Mouse (Mus musculus) liver, postnatal 0 days (tissue): Measurements from ENCODE around the gene Stx12. TPM values are rescaled to one million over a fixed set of nuclear protein-coding genes. Genes with fewer than 3 reads are reported as not detected.

Source experiments
- ATAC-seq: fragments of 200-750 bp; cut with Nextera tagmentation; 2 replicates; pipeline ENCODE4 v1.8.0; 2017; ENCODE audit warnings: mild to moderate bottlenecking, moderate library complexity
- DNase-seq: peaks from one replicate; pipeline ENCODE4 v3.0.0-alpha.2; 2016
- H3K27ac ChIP-seq: fragments of 300-500 bp; sonication (generic); 2 replicates; pipeline ENCODE4 v1.5.1; 2014; ENCODE audit warnings: antibody characterized with exemption, moderate library complexity, mild to moderate bottlenecking, low read depth
- H3K27me3 ChIP-seq: fragments of 300-500 bp; sonication (generic); 2 replicates; pipeline ENCODE4 v1.6.1; 2014; ENCODE audit warnings: low read length, control low read depth, mixed read lengths; ENCODE audit not compliant: insufficient read depth
- H3K36me3 ChIP-seq: fragments of 300-500 bp; sonication (generic); replicated peaks from 2 replicates; pipeline ENCODE4 v1.6.1; 2014; ENCODE audit warnings: mild to moderate bottlenecking, control low read depth, low read length, moderate library complexity, mixed read lengths; ENCODE audit not compliant: insufficient read depth
- H3K4me1 ChIP-seq: fragments of 300-500 bp; sonication (generic); 2 replicates; pipeline ENCODE4 v1.6.1; 2014; ENCODE audit warnings: antibody characterized with exemption, mild to moderate bottlenecking, control low read depth; ENCODE audit not compliant: insufficient read depth
- H3K4me2 ChIP-seq: fragments of 300-500 bp; sonication (generic); 2 replicates; pipeline ENCODE4 v1.6.1; 2014; ENCODE audit warnings: low read depth, mild to moderate bottlenecking, low read length, moderate library complexity, mixed read lengths
- H3K4me3 ChIP-seq: fragments of 300-500 bp; sonication (generic); 2 replicates; pipeline ENCODE4 v1.5.1; 2014; ENCODE audit warnings: low read depth, low read length
- H3K9ac ChIP-seq: fragments of 300-500 bp; sonication (generic); replicated peaks from 2 replicates; pipeline ENCODE4 v1.6.1; 2014; ENCODE audit warnings: mild to moderate bottlenecking, moderate library complexity
- H3K9me3 ChIP-seq: fragments of 300-500 bp; sonication (generic); 2 replicates; pipeline ENCODE4 v1.6.1; 2016; ENCODE audit warnings: mild to moderate bottlenecking, control low read depth, low read length, mixed read lengths
- CTCF ChIP-seq: sonication (generic); IDR thresholded peaks from 2 replicates; pipeline ENCODE4 v1.5.1; 2016; ENCODE audit warnings: antibody characterized with exemption, low read depth
- EP300 ChIP-seq: IDR thresholded peaks from 2 replicates; pipeline ENCODE4 v1.6.1; 2016; ENCODE audit warnings: antibody characterized with exemption, low read depth, mild to moderate bottlenecking
- WGBS: fragments of 180-500 bp; shearing (Covaris S2); extraction: QIAGEN DNeasy Blood & Tissue Kit; methylation state at CpG from one replicate; pipeline ENCODE4 v1.1.7; 2014; ENCODE audit not compliant: insufficient replicate concordance; 5-methylcytosine and 5-hydroxymethylcytosine counted together
- polyA plus RNA-seq: library from polyadenylated mRNA; unstranded; fragments of >200 nt; fragmentation: Nextera tagmentation; extraction: Ambion mirVana; gene quantifications from 2 replicates; pipeline ENCODE4 v1.2.1, GENCODE M21; 2015

Stx12 gene
- polyA plus RNA-seq, 1 experiment from 2014 or later = 17.0 TPM

DNA sequence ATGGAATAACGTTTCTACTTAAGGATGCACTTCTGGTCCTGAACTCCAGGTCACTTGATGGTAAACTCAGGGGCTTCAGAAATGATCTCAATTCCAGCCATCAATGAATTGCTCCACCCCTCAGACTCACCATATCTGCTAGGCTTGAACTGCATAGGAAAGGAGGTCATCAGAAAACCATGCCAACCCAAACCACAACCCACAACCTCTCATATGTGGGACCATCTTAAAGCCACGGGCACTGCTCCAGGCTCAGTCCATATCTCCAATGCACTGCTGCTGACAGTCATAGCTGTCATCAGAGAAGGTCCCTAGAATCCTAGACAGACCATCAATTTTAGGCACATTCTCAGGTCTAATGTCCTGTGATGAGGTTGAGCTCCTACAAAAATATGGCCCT lies 19.8 kb upstream of the Stx12 start:
- H3K9ac ChIP-seq = no peak overlapping the region
- H3K27me3 ChIP-seq = no peaks in the 10 kb centered on the region
- DNase-seq = no peak
- no peak for TF ChIP-seq CTCF
- TF ChIP-seq EP300 = no peak
- no peak for ATAC-seq
- peaks cover 36% of the 10 kb centered on the region for H3K36me3 ChIP-seq
- H3K9me3 ChIP-seq = no peaks in the 10 kb centered on the region
- H3K27ac ChIP-seq = peak overlapping the region; percentile 29; the same call in 1 of the 2 replicates
- no peak overlapping the region for H3K4me3 ChIP-seq
- H3K4me1 ChIP-seq = no peaks in the 10 kb centered on the region; the same call in 1 of the 2 replicates
- WGBS = 67% methylated on average over 2 of the region's 2 CpGs
- no peak overlapping the region for H3K4me2 ChIP-seq

DNA sequence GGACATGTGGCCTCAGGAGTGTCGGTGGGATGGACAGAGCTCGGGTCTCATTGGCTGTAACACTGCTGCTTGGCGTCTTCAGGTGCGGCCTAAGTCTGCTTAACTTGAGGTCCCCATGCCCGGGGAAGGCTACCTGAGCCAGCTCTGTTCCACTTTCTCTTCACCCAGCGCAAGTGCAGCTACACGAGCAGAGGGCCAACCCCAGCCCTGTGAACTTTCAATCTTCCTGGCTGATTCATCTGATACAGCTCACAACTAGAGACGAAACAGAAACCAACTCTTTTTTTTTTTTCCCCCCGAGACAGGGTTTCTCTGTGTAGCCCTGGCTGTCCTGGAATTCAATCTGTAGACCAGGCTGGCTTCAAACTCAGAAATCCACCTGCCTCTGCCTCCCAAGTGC lies 13.9 kb upstream of the Stx12 start:
- H3K4me2 ChIP-seq = no peak overlapping the region
- H3K4me3 ChIP-seq = no peak overlapping the region
- no peak overlapping the region for H3K27ac ChIP-seq
- no peak for TF ChIP-seq CTCF
- no peak for TF ChIP-seq EP300
- ATAC-seq = no peak
- peaks cover 19% of the 10 kb centered on the region for H3K36me3 ChIP-seq
- H3K27me3 ChIP-seq = no peaks in the 10 kb centered on the region
- no peak overlapping the region for H3K9ac ChIP-seq
- WGBS = 74% methylated on average over 9 of the region's 9 CpGs
- DNase-seq = no peak
- H3K9me3 ChIP-seq = no peaks in the 10 kb centered on the region
- no peaks in the 10 kb centered on the region for H3K4me1 ChIP-seq

GRCm38 (mm10) chr4:132894402-132894801 lies 10.1 kb upstream of the Stx12 start:
- ATAC-seq = no peak
- Histone ChIP-seq H3K4me3 (no peak overlapping the region), H3K27ac (no peak overlapping the region), H3K4me1 (no peaks in the 10 kb centered on the region), H3K4me2 (no peak overlapping the region), H3K36me3 (no peaks in the 10 kb centered on the region), H3K9ac (no peak overlapping the region), H3K9me3 (no peaks in the 10 kb centered on the region), H3K27me3 (no peaks in the 10 kb centered on the region)
- DNase-seq = no peak
- TF ChIP-seq CTCF (no peak), EP300 (no peak)
- WGBS = 32% methylated on average over 7 of the region's 7 CpGs

DNA sequence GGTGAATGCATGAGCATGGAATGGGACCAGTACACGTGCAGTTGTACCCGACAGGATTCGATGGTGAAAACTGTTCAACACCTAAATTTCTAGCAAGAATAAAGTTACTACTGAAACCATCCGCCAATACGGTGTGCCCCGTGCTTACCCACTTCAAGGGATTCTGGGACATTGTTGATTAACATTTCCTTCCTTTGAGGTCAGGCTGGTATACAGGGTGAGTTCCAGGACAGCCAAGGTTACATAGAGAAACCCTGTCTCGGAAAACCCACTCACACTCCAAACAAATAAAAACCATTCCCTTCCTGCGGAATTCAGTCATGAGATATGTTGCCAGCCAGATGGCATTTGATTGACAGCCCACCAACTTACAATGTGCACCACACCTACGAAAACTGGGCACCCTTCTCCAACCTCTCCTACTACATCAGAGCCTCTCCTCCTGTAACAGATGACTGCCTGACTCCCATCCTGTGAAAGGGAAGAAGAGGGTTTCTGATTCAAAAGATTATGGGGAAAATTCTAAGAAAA lies 600 bp upstream of the Stx12 start:
- Histone ChIP-seq H3K4me1 (peaks cover 19% of the 10 kb centered on the region), H3K27ac (peak overlapping the region; percentile 95), H3K9ac (peak overlapping the region; percentile 89), H3K27me3 (no peaks in the 10 kb centered on the region), H3K36me3 (peaks cover 10% of the 10 kb centered on the region), H3K4me2 (peak overlapping the region; percentile 95), H3K9me3 (no peaks in the 10 kb centered on the region), H3K4me3 (peak overlapping the region; percentile 79)
- ATAC-seq = no peak
- no peak for TF ChIP-seq CTCF
- no peak for TF ChIP-seq EP300
- 7% methylated on average over 9 of the region's 9 CpGs for WGBS
- no peak for DNase-seq

DNA sequence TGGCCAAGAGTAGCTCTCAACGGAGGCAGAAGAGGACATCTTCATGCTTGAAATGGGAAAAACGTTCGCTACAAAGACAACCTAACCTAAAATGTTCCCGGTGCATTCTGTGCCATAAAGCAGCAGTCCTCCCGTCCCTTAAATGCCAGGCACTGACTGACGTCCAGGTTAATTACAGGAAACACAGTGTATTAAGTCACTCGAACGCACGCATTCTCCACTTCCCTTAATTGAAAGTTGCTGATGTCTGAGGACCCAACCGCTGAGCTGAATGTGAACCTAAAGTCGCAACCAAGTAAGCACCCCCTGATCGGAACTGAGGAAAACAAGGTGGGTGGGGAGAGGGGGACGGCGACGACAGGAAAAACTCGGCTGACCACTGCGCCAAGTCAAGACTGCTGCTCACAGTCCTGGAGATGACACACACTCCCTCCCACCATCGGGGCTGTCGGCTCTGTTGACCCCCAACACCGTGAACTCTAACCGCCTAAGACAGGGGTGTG lies 697 bp downstream of the Stx12 start:
- DNase-seq (no peak), ATAC-seq (peak; percentile 12)
- no peaks in the 10 kb centered on the region for H3K9me3 ChIP-seq
- 1% methylated on average over 21 of the region's 21 CpGs for WGBS
- peak overlapping the region; percentile 89 for H3K9ac ChIP-seq
- H3K4me3 ChIP-seq = peak overlapping the region; percentile 79
- peak overlapping the region; percentile 95 for H3K27ac ChIP-seq
- no peaks in the 10 kb centered on the region for H3K27me3 ChIP-seq
- peaks cover 10% of the 10 kb centered on the region for H3K36me3 ChIP-seq
- TF ChIP-seq EP300 (no peak), CTCF (no peak)
- H3K4me1 ChIP-seq = peaks cover 22% of the 10 kb centered on the region
- peak overlapping the region; percentile 95 for H3K4me2 ChIP-seq

DNA sequence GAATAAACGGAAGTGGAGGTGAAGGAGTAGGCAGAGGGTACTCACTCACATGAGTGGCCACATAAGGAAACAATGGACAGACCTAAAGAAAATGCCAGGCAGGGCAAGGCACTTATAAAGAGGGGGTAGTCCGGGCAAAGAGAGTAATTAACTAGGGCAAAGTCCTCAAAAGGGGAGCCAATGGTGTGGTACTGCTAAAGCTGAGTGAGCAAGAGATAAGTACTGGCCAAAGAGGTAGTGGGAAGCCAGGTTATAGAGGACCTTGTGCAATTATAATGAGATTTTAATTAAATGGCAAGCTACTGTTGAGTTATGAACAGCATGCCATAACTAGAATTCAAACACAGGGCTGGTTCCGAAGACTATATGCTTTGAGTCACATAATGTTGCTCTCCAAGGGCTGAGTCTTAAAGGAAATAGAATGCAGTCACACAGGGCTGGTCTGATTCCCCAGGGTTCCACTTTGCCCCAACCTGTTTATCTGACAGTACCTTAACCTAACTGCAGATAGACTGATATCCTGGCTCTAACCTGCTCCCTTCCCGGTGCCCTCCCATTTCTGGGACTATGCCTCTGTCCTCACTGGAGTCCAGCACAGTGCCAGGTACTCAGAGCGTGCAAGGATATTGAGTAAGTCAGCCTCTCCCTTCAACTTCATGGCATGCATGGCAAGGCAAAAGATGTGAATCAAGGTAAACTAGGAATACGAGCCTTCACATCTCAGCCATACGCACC lies 9.8 kb downstream of the Stx12 start:
- no peak for ATAC-seq
- H3K4me1 ChIP-seq = peaks cover 6% of the 10 kb centered on the region; the same call in 1 of the 2 replicates
- H3K27ac ChIP-seq = no peak overlapping the region
- no peak overlapping the region for H3K4me2 ChIP-seq
- no peak overlapping the region for H3K4me3 ChIP-seq
- WGBS = 81% methylated on average over 7 of the region's 7 CpGs
- no peaks in the 10 kb centered on the region for H3K9me3 ChIP-seq
- TF ChIP-seq CTCF (no peak), EP300 (no peak)
- H3K36me3 ChIP-seq = peaks cover 17% of the 10 kb centered on the region
- no peaks in the 10 kb centered on the region for H3K27me3 ChIP-seq
- DNase-seq = no peak
- H3K9ac ChIP-seq = no peak overlapping the region
